Mouse (Mus musculus) thymus, adult 18-20 months (tissue): ENCODE results near the gene Lpp.

Experiments used
- DNase-seq, 2 experiments: peaks; one replicate each; pipeline ENCODE4 v3.0.0; 2022; ENCODE audit warnings: mixed read lengths in 2 of 2

Lpp gene

GRCm38 (mm10) chr16:24392651-24393555 lies at the start of gene Lpp:
Gene Lpp, plus strand, starts transcription at chr16:24393507.
- peak; percentile 50 to 52 for DNase-seq

DNA sequence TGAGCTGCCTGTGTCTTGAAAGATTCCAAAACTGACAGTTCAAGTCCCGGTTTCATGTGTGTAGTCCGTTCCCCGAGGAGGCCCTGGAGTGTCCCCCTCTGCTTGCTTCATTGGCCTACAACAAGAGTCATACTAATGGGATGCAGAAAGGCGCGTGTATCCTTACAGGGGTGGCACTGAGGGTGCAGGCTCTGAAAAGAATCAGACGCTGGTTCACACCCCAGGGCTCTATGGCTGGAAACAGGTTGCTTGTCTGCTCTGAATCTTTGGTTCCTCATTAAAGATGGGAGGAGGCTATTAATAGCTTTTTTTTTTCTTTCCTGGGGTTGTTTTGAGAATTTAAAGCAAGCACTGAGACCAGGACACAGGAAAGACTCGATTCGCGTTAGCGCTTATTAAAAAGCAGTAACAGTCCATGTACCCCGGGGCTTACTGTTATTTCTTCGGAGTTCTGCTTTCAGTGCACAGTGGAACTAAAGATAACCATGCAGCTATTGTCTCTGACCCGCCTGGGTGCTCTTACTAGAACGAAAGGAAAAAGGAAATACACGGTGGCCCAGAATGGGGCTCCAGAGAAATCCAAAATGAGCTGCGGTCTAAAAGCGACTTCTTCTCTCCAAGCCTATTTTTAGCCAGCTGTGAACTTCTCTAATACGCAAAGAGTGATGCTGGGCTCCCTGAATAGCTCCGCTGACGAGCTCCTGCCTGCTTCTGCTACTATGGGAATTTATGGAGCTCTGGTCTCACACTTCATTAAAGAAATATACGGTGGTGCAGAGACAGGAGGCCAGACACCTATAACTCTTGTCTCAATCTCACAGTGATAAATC lies 45.5 kb upstream of the Lpp start:
- no peak for DNase-seq

GRCm38 (mm10) chr16:24350306-24350705 lies 43.0 kb upstream of the Lpp start:
- DNase-seq: no peak

DNA sequence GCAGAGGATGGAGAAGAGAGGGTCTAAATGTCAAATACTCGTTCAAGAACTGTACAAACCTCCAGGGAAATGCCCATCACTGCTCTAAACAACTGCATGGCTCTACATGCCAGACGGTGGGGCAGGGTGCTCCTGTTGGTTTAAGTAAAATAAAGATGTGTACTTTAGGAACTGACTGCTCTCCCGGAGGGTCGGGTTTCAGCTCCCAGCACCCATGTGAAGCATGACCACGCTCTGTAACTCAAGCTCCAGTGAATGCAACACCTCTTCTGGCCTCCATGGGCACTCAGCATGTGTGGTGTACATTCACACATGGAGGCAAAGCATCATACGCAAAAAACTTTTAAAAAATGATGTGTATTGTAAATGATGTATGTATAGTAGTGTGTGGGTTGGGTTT lies 42.6 kb upstream of the Lpp start:
- no peak for DNase-seq

DNA sequence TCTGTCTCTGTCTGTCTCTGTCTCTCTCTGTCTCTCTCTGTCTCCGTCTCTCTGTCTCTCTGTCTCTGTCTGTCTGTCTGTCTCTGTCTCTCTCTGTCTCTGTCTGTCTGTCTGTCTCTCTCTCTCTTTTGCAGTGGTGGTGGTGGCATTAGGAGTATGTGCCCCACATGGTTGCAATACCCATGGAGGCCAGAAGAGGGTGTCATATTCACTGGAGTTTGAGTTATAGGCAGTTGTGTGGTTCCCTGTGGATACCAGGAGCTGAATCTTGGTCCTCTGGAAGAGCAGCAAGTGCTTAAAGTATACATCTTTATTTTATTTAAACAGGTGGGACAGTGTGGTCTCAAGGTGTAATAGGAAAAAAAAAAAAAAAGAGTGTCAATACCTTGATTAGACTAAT lies 41.5 kb upstream of the Lpp start:
- DNase-seq: no peak

GRCm38 (mm10) chr16:24353816-24354215 lies 39.5 kb upstream of the Lpp start:
- no peak for DNase-seq

DNA sequence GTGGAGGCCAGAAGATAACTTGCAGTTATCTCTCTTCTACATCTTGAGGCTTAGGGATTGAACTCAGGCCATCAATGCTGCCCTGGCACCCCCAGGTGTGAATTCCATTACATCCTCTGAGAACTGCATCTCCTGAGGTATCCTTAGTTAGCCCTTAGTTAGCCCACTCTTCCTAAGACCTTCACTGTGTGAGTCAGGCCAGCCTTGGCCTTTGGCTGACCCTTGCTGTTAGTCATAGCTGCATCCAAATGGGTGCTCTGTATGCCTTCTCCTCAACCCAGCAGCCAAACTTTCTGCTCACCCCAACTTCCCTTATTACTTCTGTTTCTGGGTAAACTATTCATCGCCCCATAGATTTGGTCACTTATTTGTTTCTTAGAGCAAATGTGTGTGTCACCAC lies 31.6 kb upstream of the Lpp start:
- no peak for DNase-seq

GRCm38 (mm10) chr16:24364030-24364687 lies 29.1 kb upstream of the Lpp start:
- no peak for DNase-seq

DNA sequence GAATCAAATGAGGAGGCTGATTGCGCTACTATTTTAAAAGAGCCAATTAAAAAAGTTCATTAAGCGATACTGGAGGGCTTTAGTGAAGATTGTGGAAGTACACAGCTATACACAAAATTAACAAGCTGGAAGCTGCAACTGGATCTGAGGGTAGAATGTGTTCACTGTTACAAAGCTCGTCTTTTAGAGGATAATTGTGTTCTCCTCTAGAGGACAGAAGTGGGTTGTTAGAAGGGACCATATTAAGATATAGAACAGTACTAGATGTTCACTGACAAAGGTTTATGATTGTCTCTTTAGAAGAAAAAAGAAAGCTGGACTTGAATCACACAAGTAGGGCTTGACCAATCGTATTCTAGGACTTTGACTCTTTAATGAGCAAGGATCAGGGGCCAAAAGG lies 27.4 kb upstream of the Lpp start:
- no peak for DNase-seq

DNA sequence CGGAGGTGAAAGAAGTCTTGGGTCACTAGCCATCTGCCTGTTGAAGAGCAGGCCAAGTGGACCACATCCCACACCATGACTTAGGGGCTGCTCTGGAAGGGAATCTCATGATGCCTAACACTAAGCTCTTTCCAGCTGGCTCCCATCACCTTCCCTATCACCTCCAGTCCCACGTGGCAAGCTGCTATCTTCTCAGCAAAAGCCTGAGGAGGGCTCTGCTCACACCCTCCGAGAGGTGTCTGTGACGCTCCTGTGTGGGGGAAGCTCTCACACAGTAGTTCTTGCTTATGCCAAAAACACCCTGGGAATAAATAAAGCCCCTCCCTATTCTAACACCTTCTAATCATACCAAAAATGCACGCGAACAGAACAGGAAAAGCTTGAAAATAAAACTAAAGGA lies 26.2 kb upstream of the Lpp start:
- no peak for DNase-seq

DNA sequence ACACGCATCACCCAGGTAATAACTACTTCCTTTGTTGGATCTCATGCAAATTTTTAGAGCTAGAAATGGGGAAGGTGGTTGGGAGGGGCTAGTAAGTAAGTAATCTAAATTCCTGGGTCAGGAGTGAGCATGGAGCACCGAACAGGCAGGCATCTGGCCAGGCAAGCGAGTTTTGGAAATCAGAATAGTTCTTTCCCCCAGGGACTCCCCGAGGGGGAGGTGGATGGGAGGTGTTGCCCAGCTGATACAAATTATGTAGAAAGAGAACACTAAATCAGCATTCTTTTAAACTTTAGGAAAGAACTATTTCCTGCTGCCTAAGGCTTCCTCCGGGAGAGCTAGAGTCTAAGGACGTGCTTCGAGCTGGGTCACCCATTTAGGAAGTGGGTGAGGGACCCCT lies 25.8 kb upstream of the Lpp start:
- DNase-seq: no peak

GRCm38 (mm10) chr16:24376478-24376877 lies 16.8 kb upstream of the Lpp start:
- no peak for DNase-seq

DNA sequence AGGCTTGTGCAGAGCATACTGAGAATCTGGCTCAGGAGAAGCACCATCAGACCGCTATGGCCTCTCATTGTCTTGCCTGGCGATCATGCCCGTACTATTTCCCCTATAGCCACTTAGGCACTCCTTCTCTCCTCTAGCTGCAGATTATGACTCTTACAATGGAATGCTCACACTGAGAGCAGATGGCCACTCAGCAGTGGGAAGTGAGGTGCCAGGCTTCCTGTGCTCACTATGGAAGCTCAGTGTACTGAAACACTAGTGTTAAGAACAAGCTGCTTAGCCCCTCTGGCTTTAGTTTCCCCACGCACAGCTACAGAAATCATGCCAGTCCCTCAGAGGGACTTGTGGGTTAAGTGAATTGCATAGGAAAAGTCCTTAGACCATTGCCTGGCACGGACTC lies 2.7 kb upstream of the Lpp start:
- no peak for DNase-seq

DNA sequence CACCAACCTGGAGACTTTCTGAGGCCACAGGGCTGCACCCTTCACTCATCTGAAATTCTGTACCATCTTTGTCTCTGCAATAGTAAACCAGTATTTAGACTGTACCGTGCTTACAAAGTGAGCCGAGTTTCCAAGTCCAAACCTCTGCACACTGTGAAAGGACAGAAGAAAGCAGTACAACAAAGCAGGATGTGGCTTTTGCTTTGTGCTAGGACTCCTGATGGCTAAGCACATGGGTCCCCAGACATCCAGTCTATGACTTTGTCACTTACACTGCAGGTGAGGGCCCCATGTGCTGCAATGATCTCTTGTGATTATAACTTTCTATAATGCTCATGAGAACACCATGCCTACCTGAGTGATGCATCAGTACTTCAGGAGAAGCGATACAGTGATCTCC lies 2.2 kb upstream of the Lpp start:
- no peak for DNase-seq

DNA sequence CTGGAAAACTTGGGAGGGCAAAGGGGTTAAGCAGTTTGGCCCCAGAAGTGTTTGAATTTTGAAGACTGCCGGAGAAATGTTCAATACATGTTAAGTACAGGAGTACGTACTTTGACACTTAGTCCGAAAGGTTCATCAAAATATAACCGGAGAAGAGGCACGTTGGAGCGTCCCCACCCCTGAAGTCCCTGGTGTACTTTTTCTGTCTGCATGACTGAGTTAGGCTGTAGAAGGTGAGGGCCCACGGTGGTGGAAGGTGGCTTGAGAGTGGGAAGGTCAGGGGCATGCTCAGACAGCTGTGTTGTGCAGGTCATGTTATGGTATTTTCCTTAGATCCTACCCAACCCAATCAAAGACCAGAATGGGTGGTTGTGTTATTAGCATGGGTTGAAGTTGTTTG lies 1.4 kb upstream of the Lpp start:
- DNase-seq: no peak

DNA sequence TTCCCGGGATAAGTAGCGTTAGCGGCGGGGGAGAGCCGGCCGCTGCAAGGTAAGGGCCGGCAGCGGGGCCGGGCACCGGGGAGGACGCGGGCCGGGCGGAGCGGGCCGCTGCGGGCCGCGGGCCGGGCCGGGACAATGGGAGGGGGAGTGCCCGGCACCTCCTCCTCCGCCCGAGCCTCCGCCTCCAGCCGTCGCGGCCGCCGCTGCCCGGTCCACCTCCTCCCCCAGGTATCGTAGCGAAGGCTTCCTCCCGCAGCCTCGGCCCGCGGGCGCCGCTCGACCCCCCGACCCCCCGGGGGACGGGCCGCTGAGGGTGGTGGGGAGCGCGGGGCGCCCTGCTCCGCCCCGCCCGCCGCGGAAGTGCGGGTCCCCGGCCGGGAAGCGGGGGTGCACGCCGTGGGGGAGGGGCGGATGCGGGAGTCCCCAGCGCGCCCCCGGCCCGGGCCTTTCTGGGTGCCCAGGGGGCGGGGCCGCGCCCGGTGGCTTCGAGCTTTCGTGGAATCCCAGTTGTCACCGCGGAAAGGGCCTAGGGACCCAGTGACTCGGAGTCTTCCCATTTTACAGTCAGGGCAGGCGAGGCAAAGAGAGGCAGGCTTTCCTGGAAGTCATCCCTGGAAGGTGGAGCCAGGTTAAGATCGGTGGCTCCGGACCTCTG lies 376 bp downstream of the Lpp start:
- peak; percentile 44 to 62 for DNase-seq

GRCm38 (mm10) chr16:24394211-24394991 lies 1.1 kb downstream of the Lpp start:
- DNase-seq: no peak

GRCm38 (mm10) chr16:24395100-24395499 lies 1.8 kb downstream of the Lpp start:
- no peak for DNase-seq

DNA sequence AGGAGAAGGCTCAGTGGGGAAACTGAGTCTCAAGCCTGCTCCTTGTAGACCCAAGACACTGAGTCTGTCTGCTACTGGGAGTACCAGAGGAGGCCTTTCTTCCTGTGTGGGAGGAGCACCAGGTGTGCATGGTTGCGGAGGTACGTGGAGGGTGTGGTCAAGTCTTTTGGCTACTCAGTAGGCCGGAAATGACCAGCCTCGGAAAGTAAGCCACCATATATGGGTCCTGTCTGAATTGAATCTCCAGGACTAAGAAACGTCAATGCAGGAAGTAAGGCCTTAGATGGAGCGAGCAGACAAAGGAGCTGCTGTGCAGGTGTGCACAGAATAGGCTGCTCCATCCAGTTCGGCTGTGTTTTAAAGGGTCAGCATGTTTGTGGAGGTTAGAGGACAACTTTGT lies 3.2 kb downstream of the Lpp start:
- no peak for DNase-seq

GRCm38 (mm10) chr16:24398476-24398875 lies 5.2 kb downstream of the Lpp start:
- no peak for DNase-seq

GRCm38 (mm10) chr16:24398893-24399292 lies 5.6 kb downstream of the Lpp start:
- no peak for DNase-seq

DNA sequence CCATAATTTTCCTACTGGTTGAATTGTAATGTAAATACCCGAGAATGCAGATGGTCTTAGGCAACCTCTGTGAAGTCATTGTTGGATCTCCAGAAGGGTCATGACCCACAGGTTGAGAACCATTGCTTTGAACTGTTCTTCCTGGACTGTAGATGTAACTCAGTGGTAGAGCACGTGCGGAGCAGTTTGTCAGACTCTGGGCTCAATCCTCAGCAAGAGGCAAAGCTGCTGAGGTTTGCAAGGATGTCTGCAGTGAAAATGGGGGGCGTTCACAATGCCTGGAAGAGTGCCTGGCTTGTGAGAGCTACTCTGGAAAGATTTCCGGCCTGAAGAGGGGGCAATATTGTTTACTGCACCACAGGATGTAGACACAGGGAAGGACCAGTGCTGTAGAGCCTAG lies 6.2 kb downstream of the Lpp start:
- DNase-seq: no peak
